Mouse (Mus musculus) spleen, adult 2 months (tissue): Measurements from ENCODE around the gene Sarnp. TPM values are rescaled to one million over a fixed set of nuclear protein-coding genes. Genes with fewer than 3 reads are reported as not detected.
A peak's percentile ranks its signal among the peaks of the same experiment; 100 is the strongest.

Experiments used
- DNase-seq, 2 experiments: peaks; one replicate each; pipeline versions ENCODE4 v3.0.0 to v3.0.0-alpha.2; 2012 to 2021; ENCODE audit warnings: low spot score in 2 of 2, low read depth in 1 of 2
- H3K27ac ChIP-seq: fragments of 200-500 bp; 2 replicates; pipeline ENCODE4 v1.5.1; 2012; ENCODE audit warnings: low read length, inconsistent platforms; ENCODE audit not compliant: insufficient read depth
- H3K27me3 ChIP-seq: fragments of 200-500 bp; 2 replicates; pipeline ENCODE4 v1.6.1; 2012; ENCODE audit warnings: mild to moderate bottlenecking, moderate library complexity, low read length, inconsistent platforms; ENCODE audit not compliant: control insufficient read depth, insufficient read depth
- H3K36me3 ChIP-seq: fragments of 200-500 bp; 2 replicates; pipeline ENCODE4 v1.6.1; 2012; ENCODE audit warnings: mild to moderate bottlenecking, low read length, inconsistent platforms; ENCODE audit not compliant: control insufficient read depth, insufficient read depth
- H3K4me1 ChIP-seq: fragments of 200-500 bp; 2 replicates; pipeline ENCODE4 v1.6.1; 2011; ENCODE audit warnings: inconsistent platforms; ENCODE audit not compliant: control insufficient read depth, insufficient read depth, insufficient read length
- H3K4me3 ChIP-seq: fragments of 200-500 bp; 2 replicates; pipeline ENCODE4 v1.5.1; 2011; ENCODE audit warnings: mild to moderate bottlenecking, inconsistent platforms; ENCODE audit not compliant: insufficient read depth, insufficient read length; ENCODE audit errors: extremely low read depth
- CTCF ChIP-seq: fragments of 200-500 bp; IDR thresholded peaks from 2 replicates; pipeline ENCODE4 v1.5.1; 2011; ENCODE audit warnings: mild to moderate bottlenecking, inconsistent platforms; ENCODE audit not compliant: insufficient read depth, insufficient read length, insufficient replicate concordance; ENCODE audit errors: extremely low read depth
- POLR2A ChIP-seq: fragments of 200-500 bp; IDR thresholded peaks from 2 replicates; pipeline ENCODE4 v1.6.1; 2011; ENCODE audit warnings: low read depth, low read length, inconsistent platforms
- WGBS: fragments of 180-500 bp; shearing (Covaris S2); methylation state at CpG from one replicate; pipeline ENCODE4 v1.1.7; 2018; 5-methylcytosine and 5-hydroxymethylcytosine counted together
- polyA plus RNA-seq: library from polyadenylated mRNA; depleted of rRNA; stranded (reverse); fragments of >200 nt; gene quantifications from 2 replicates; pipeline ENCODE4 v1.2.3, GENCODE M21; 2012

The Sarnp gene
- polyA plus RNA-seq, 1 experiment, result 4.5 TPM

- Histone ChIP-seq H3K27me3 (no peaks in the 10 kb centered on the region), H3K36me3 (peaks cover 7% of the 10 kb centered on the region; the same call in 1 of the 2 replicates), H3K4me3 (no peak overlapping the region), H3K27ac (no peak overlapping the region), H3K4me1 (peaks cover 14% of the 10 kb centered on the region; the same call in 1 of the 2 replicates)
- no peak for DNase-seq
- no peak for TF ChIP-seq CTCF
- WGBS, result 81% methylated on average over 4 of the region's 4 CpGs
Observed at GRCm38 (mm10) chr10:128802956-128803355, 14.2 kb upstream of the Sarnp start.

GRCm38 (mm10) chr10:128803361-128803760 lies 13.8 kb upstream of the Sarnp start:
- WGBS, result 14% methylated on average over 6 of the region's 6 CpGs
- Histone ChIP-seq H3K36me3 (peaks cover 7% of the 10 kb centered on the region; the same call in 1 of the 2 replicates), H3K27ac (peak overlapping the region; percentile 70; the same call in 1 of the 2 replicates), H3K4me3 (no peak overlapping the region), H3K27me3 (no peaks in the 10 kb centered on the region), H3K4me1 (peaks cover 14% of the 10 kb centered on the region)
- DNase-seq, result no peak
- no peak for TF ChIP-seq CTCF
- no peak for TF ChIP-seq POLR2A

GRCm38 (mm10) chr10:128803771-128804270 lies 13.3 kb upstream of the Sarnp start, which contains the start of gene Dnajc14:
Dnajc14 (plus strand) TSS chr10:128804062.
- Histone ChIP-seq H3K4me3 (peak within 1 kb of the TSS; percentile 96), H3K36me3 (peaks cover 7% of the 10 kb centered on the region; the same call in 1 of the 2 replicates), H3K4me1 (peaks cover 14% of the 10 kb centered on the region), H3K27ac (peak within 1 kb of the TSS; percentile 98), H3K27me3 (no peaks in the 10 kb centered on the region)
- WGBS, result 7% methylated on average over 14 of the region's 14 CpGs
- no peak for DNase-seq
- TF ChIP-seq CTCF (no peak), POLR2A (no peak)

- Histone ChIP-seq H3K4me1 (peaks cover 14% of the 10 kb centered on the region), H3K4me3 (peak within 1 kb of the TSS; percentile 96), H3K27me3 (no peaks in the 10 kb centered on the region), H3K36me3 (peaks cover 7% of the 10 kb centered on the region; the same call in 1 of the 2 replicates), H3K27ac (peak within 1 kb of the TSS; percentile 98)
- TF ChIP-seq POLR2A (0 out of 2 replicates have a peak, but pooled peaks have one; percentile 6), CTCF (no peak)
- under 1% methylated on average over 28 of the region's 28 CpGs for WGBS
- DNase-seq, result peak; percentile 59 to 63
Observed at GRCm38 (mm10) chr10:128804271-128805091, 12.7 kb upstream of the Sarnp start, which contains the start of gene Tmem198b. Tmem198b (minus strand) TSS chr10:128804370.

- H3K27me3 ChIP-seq, result no peaks in the 10 kb centered on the region
- DNase-seq, result peak; percentile 94 to 97
- H3K4me1 ChIP-seq, result peaks cover 14% of the 10 kb centered on the region
- peak overlapping the region; percentile 98 for H3K27ac ChIP-seq
- WGBS, result under 1% methylated on average over 67 of the region's 70 CpGs
- H3K4me3 ChIP-seq, result peak overlapping the region; percentile 96
- no peak for TF ChIP-seq CTCF
- peak; percentile 50 for TF ChIP-seq POLR2A
- H3K36me3 ChIP-seq, result peaks cover 7% of the 10 kb centered on the region; the same call in 1 of the 2 replicates
Observed at GRCm38 (mm10) chr10:128805092-128806000, 11.8 kb upstream of the Sarnp start.

- DNase-seq, result no peak
- Histone ChIP-seq H3K27ac (no peak overlapping the region), H3K27me3 (no peaks in the 10 kb centered on the region), H3K4me1 (peaks cover 14% of the 10 kb centered on the region), H3K36me3 (peaks cover 5% of the 10 kb centered on the region; the same call in 1 of the 2 replicates), H3K4me3 (peak overlapping the region; percentile 47; the same call in 1 of the 2 replicates)
- TF ChIP-seq POLR2A (no peak), CTCF (no peak)
- WGBS, result 41% methylated on average over 6 of the region's 6 CpGs
Observed at GRCm38 (mm10) chr10:128806086-128806485, 11.0 kb upstream of the Sarnp start.
